Mouse (Mus musculus) brown adipose tissue, adult 24 weeks (tissue): ENCODE results near the gene Mup6. TPM values are rescaled to one million over a fixed set of nuclear protein-coding genes. Genes with fewer than 3 reads are reported as not detected.
"Not testable (repeated sequence)": the region's sequence is repeated elsewhere in the genome, so short reads cannot be mapped to it uniquely, and the experiment has no call there.

Experiments
- H3K27ac ChIP-seq: fragments of 200-500 bp; replicated peaks from 2 replicates; pipeline ENCODE4 v1.5.1; 2012; ENCODE audit warnings: low read depth, mild to moderate bottlenecking, low read length
- H3K4me1 ChIP-seq: fragments of 200-500 bp; 2 replicates; pipeline ENCODE4 v1.6.1; 2012; ENCODE audit warnings: low read length, mixed read lengths; ENCODE audit not compliant: control insufficient read depth, insufficient read depth, insufficient read length
- H3K4me3 ChIP-seq: fragments of 200-500 bp; 2 replicates; pipeline ENCODE4 v1.5.1; 2012; ENCODE audit warnings: low read depth, mild to moderate bottlenecking, low read length, moderate library complexity; ENCODE audit not compliant: insufficient read depth
- polyA plus RNA-seq: library from polyadenylated mRNA; stranded (reverse); fragments of >200 nt; gene quantifications from 2 replicates; pipeline ENCODE4 v1.2.4, GENCODE M21; 2012; ENCODE audit not compliant: missing spikeins, insufficient read depth, insufficient read length

Gene Mup6
- not detected in 2 replicates for polyA plus RNA-seq

DNA sequence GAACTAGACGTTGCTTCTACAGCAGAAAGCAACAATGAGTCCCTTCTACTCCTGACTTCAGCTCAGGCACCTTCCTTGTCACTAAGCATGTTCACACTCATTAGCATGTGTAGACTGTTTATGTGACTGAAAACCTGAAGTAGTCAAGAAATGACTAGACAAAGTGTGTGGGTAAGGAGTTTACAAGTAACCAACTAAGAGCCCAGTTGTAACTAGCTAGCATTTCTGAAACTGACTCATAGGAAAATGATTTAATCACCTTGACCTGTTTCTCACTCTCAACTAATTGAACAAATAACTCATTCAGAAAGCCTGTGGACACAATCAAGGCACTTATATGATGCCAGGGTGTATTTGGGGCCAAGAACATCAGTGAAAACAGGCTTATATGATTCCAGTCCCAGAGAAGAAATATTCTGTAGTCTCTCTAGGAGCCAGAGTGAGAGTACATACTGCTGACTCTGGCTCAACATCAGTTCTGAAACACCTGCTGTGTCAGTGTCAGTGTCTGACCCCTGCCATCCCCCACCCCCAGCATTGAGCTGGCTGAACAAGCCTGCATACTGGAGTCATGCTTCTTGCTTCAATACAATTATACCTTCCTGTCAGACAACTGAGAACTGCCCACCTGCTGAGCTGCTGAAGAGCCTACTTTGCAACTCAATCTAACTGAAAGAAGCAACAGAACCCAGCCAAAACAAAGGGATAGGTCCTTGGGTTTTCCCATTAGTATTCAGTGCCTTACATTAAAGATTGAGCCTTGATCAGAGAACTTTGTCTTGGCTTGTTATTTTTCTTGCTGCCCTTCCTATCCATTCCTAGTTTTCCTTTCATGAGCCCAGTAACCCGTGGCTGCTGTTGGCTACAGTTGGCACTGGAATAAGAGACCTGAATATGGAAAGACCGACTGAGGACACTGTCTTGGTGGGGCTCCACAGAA, at the start of gene Mup6:
Gene Mup6, plus strand, starts transcription at position 890 of the 940 bp plus-strand sequence.
- Histone ChIP-seq H3K27ac (no peak within 1 kb of the TSS), H3K4me1 (no peaks in the 10 kb centered on the region), H3K4me3 (no peak within 1 kb of the TSS)

DNA sequence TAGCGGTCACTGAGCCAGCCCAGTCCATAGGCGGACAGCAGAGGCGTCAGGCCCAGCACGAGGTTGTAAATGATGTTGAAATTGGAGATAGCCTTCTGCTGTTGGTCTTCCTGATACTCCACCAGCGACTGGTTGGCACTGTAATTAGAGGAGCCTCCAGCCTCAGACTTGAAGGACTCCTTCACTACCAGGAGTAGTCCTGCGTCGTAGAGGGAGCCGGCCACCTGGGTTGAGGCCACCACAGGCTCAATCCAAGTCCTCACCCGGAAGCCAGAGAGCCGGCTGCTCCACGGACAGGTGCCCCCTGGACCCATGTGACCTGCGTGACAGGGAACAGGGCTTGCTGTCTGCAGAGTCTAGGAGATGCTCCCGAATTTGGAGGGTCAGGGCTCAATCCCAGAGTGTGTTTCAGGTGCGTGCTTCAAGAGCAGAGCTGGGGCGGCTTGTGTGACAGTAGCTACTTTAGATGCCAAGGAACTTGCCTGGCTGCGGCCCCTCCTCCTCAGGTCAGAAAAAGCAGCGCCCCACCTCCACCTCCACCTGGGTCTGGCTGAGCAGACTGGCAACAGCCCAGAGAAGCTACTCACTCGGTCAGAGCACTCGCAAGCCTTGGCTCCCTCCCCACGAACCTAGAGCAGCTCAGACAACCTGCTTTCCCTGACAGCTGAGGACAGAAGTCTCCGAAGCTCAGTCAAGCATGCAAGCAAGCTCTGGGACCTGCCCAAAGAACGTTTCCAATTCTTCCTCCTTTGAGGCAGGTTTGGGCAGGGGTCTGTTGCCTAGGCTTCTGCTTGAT, 49.3 kb upstream of the Mup6 start, which contains the start of gene Slc46a2:
Gene Slc46a2, minus strand, starts transcription at position 449 of the 796 bp plus-strand sequence.
- Histone ChIP-seq H3K4me1 (no peaks in the 10 kb centered on the region), H3K27ac (no peak within 1 kb of the TSS), H3K4me3 (no peak within 1 kb of the TSS)

DNA sequence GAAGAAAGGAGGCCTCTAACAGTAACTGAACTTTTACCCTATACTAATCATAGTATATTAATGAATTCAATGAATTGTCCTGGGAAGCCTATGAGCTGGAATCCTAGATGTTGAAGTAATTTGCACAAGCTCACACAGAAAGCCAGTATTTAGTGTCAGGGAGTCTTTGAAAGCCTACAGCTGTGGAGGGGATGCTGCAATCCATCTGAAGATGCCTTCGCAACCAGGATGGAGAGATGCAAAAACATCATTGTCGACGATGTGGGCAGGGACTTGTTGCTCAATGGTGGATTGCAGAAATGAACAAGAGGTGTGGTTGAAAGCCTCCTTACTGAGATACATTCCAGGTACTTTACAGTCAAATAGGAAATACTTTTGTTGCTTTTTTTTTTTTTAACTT, 46.1 kb upstream of the Mup6 start:
- Histone ChIP-seq H3K4me3 (no peak overlapping the region), H3K4me1 (no peaks in the 10 kb centered on the region), H3K27ac (no peak overlapping the region)

DNA sequence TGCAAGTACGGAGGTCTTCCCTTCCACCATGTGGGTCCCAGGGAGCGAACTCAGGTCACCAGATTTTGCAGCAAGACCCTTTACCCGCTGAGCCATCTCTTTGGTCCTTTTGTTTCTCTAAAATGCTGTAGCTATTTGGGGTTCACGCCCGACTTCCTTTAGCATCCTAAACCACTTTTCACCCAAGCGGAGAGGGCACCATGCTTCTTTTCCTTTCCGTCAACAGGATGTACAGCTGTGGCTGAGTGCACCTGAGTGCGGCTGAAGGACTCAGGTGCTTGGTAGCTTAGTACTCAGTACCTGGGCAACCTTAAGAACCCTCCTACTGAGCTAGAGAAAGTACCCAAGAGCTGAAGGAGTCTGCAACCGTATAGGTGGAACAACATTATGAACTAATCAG, 39.0 kb upstream of the Mup6 start:
- H3K27ac ChIP-seq, result no peak overlapping the region
- no peaks in the 10 kb centered on the region for H3K4me1 ChIP-seq
- no peak overlapping the region for H3K4me3 ChIP-seq

DNA sequence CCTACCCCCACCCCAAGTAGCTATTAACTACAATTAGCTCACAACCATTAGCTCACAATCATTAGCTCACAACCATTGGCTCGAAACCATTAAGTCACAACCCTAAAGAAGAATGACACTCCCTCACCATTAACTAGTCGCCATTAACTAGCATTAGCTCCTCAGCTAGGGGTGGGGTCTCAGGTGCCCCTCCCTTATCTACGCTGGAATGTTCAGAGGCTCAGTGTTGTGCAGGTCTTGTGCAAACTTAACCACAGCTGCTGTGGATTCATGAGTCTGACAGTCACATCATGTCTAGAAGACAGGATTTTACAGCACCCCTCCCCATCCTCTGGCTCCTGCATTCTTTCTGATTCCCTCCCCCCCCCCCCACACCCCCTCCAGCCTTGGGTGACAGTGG, 36.4 kb upstream of the Mup6 start:
- H3K4me1 ChIP-seq, result no peaks in the 10 kb centered on the region
- no peak overlapping the region for H3K4me3 ChIP-seq
- no peak overlapping the region for H3K27ac ChIP-seq

DNA sequence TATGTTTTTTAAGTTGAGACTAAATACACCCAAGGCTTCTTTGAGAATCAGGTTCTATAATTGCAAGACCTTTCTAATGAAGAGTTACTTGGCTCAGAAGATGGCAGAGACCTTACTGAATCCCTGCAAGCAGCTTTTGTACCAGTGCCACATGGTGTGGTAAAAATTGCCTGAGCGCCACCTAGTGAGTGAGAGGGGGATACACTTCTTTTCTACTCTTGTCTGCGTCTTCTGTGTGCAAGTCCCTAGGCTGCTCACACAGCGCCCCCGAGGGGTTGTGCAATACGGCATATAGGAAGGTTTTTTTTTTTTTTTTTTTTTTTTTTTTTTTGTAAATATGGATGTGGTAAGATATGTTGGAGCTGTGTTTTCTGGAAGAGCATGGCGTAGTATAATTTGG, 35.7 kb upstream of the Mup6 start:
- Histone ChIP-seq H3K4me3 (no peak overlapping the region), H3K27ac (no peak overlapping the region), H3K4me1 (no peaks in the 10 kb centered on the region)

DNA sequence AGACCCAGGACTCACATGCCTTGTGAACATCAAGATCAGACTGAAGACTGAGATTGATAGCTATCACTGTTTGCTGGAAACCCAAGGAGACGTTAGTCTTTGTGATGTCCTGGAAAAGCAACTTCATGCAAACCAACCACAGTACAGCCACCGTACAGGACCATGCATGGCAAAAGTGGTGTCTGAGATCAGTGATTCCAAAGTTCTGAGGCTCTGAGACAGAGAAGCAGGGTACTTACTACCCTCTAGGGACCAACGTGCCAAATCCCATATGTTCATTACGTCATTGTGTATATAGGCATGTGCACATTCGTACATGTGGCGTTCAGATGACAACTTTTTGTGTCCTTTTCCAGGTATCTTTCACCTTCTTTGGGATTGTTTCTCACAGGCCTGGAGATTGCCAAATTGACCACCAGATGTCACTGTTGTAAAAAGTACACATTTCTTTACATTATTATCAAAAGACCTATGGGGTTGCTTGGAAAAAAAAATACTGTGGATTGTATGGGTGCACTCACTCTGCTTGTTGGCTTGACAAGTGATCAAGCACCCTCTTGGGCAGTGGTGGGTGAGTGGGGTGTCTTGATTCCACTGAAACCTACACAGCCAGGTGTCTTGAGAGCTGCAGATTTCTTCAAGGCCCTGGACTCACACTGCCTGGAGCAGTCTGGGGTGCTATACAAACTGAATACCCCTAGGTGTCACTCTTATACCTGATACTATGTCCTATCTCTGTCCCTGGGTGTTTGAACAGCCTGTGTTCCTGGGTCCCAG, 31.4 kb upstream of the Mup6 start:
- Histone ChIP-seq H3K27ac (no peak overlapping the region), H3K4me3 (no peak overlapping the region), H3K4me1 (no peaks in the 10 kb centered on the region)

DNA sequence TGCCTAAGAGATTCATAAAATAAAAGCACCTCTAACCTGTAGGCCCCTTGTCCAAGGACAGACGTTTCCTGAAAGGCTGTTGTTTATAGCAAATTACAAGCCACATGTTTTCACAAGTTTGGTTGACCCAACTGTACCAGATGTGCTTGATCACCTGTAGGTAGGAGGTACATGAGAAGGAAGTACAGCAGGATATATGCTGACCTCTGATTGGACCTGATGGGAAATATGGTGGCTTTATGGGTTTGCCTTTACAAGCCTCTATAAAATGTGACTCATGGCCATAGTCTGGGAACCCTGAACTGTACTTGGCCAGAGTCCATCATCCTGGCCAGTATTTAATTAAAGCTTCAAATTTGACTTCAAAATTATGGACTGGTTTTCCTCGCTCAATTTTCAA, 26.6 kb upstream of the Mup6 start:
- Histone ChIP-seq H3K4me3 (no peak overlapping the region), H3K4me1 (no peaks in the 10 kb centered on the region), H3K27ac (no peak overlapping the region)

DNA sequence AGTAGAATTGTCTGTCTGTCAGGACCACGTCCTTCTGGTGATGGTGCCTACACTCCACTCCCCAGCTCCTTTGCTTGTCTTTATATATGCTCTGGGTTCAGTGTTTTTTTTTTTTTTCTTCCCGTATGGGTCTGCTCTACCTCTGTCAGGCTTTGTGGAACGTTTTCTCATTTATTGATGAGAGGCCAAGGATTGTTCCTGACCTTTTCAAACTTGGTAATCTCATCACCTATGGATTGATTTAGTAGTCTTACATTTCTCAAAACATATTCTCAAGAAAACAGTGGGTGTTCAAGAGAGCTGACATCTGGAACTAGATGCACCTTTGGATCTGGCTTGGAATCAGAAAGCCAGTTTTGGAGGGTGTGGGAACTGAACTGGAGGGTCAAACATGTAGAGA, 3.5 kb upstream of the Mup6 start, which contains the start of gene Mup4:
Gene Mup4, minus strand, starts transcription at position 101 of the 400 bp plus-strand sequence.
- no peaks in the 10 kb centered on the region for H3K4me1 ChIP-seq
- H3K27ac ChIP-seq, result no peak within 1 kb of the TSS
- H3K4me3 ChIP-seq, result no peak within 1 kb of the TSS

DNA sequence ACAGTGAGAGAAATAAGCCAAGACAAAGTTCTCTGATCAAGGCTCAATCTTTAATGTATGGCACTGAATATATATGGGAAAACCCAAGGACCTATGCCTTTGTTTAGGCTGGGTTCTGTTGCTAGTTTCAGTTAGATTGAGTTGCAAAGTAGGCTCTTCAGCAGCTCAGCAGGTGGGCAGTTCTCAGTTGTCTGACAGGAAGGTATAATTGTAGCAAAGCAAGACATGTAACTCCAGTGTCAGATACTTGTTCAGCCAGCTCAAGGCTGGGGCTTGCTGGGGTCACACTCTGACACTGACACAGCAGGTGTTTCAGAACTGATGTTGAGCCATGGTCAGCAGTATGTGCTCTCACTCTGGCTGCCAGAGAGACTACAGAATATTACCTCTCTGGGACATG, 33.8 kb downstream of the Mup6 start:
- not testable (repeated sequence) for H3K4me3 ChIP-seq, H3K27ac ChIP-seq, H3K4me1 ChIP-seq

DNA sequence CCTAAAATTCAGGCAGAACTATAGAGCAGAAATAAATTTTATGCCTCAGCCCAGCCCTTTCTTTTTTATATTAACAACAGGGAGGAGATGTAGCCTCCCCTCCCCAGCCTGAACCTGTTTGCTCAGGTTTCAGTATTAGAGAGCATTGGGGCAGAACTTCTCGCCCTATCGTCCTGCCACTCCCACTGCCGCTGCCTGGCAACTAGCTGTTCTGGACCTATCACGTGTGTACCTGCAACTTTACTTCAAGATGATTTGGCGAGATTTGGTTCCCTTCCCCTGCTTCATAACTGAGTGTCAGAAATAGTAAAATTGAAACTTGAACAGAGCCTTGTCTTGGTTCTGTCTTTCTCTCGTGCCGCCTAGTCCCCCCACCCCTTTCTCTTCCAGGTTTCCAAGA, 56.0 kb downstream of the Mup6 start:
- not testable (repeated sequence) for H3K4me3 ChIP-seq

DNA sequence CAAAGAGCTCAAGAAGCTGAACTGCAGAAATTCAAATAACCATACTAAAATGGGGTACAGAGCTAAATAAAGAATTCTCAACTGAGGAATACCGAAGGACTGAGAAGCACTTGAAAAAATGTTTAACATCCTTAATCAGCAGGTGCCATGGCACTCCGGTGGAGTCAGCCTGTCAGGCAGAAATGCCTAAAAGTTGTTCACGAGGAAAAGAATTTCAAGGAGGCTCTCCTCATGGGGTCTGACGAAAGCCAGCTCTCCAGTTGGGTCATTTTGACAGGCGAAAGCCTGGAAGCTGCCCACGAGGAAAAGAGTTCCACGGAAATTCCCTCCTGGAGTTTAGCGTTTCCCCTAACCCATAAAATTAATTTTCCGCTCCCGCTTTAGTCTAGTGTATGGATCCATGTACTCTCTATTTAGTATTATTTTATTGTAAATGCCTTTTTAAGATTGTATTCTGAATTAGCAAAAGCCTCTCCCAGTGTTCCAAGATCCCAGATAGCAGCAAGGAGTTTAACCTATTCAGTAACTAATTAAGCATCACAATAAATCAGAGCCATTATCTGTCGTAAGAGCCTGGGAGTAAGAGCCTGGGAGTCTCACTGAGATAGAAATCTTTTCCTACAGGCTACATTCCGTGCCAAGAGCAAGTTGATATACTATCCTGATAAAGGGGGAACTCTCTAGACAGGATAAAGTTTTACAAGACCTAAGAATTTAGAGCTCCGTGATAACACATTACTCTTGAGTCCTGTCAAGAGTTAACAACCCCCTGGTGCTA, 65.4 kb downstream of the Mup6 start:
- H3K4me1 ChIP-seq, H3K4me3 ChIP-seq, H3K27ac ChIP-seq: not testable (repeated sequence)

More for the DNA sequence above, 56.0 kb downstream of the Mup6 start:
- H3K4me1 ChIP-seq, H3K27ac ChIP-seq: not testable (repeated sequence)
